In the genomic region with DNA sequence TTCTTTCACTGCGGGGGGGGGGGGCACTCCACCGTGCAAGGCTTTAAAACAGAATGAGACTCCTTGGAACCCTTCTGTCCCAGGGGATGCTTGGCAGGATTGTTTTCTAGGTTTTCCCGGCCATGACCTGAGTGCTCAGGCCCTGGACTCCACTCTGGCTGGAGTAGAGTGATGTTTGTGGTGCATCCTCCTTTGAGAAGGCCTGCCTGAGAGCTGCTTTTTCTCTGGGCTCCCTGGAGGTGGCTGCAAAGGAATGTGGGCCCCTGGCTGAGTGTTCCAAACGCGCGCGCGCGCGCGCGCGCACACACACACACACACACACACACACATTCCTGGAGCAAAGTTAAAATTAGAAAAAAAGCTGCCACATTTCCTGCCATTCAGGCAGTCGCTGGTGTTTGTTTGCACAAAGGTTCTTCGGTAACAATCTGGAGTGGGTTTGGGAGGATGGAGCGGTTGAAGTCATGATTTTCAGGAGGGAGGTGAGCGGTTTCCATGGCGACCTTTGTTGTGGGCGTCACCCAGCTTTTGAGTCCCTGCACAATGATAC, we compare ENCODE assay signal across 8 mouse cellular contexts. TPM values are rescaled to one million over a fixed set of nuclear protein-coding genes. Genes with fewer than 3 reads are reported as not detected.
DNase-seq lines count a peak whose midpoint lies in the region; ATAC-seq lines count a peak whose summit lies in the region.

No protein-coding gene starts in this region.

- peak; percentile 50 for DNase-seq in adrenal gland, postnatal 14 days
- no peak for DNase-seq in adrenal gland, adult 18-20 months (ENCODE audit: low spot score in 2 of 2)
- peak; percentile 82 to 86 for DNase-seq in frontal cortex, adult 2 months (ENCODE audit: extremely low spot score in 1 of 2, low spot score in 1 of 2)
- peak; percentile 76 for DNase-seq in heart, postnatal 4 days
- DNase-seq in layer of hippocampus, adult 8-10 months (ENCODE audit: low spot score in 2 of 2), result peak; percentile 70 to 76
- DNase-seq in lung, postnatal 36 days, result peak; percentile 81
- no peak for DNase-seq in cerebellum, adult 18-20 months

- peak overlapping the region; percentile 24 for H3K4me2 ChIP-seq in stomach, embryonic 14.5 days (replicated peaks; ENCODE audit: low read depth, low read length)

- H3K27me3 ChIP-seq in stomach, embryonic 14.5 days (ENCODE audit: control insufficient read depth, insufficient read depth, low read length), result no peaks in the 10 kb centered on the region

- H3K27ac ChIP-seq in stomach, embryonic 14.5 days (ENCODE audit: low read length), result peak overlapping the region; percentile 73; the same call in 1 of the 2 replicates

- no peaks in the 10 kb centered on the region for H3K9me3 ChIP-seq in stomach, embryonic 14.5 days (ENCODE audit: control insufficient read depth, low read depth, low read length)

- ATAC-seq in stomach, embryonic 14.5 days (ENCODE audit: insufficient number of reproducible peaks, insufficient read depth, low FRiP score, low read depth), result peak; percentile 40; the same call in 1 of the 2 replicates

- 10% methylated on average over 19 of the region's 19 CpGs for WGBS in stomach, embryonic 14.5 days

- H3K4me1 ChIP-seq in stomach, embryonic 14.5 days (ENCODE audit: control insufficient read depth, insufficient read depth, low read length), result peaks cover 39% of the 10 kb centered on the region

- no peak overlapping the region for H3K9ac ChIP-seq in stomach, embryonic 14.5 days (replicated peaks; ENCODE audit: low read depth, low read length)

- H3K36me3 ChIP-seq in stomach, embryonic 14.5 days (ENCODE audit: control insufficient read depth, insufficient read depth, low read length), result no peaks in the 10 kb centered on the region

- no peak overlapping the region for H3K4me3 ChIP-seq in stomach, embryonic 14.5 days (ENCODE audit: low read depth, low read length)

RNA-seq across cellular contexts. Expression of a gene that starts 22.3 kb away (rescaled TPM):
- 15.0 and 19.1 TPM in 2 replicates for total RNA-seq in adrenal gland, postnatal 14 days (2021)
- total RNA-seq in adrenal gland, adult 18-20 months (2021), result 10 to 100 TPM; 19.4 to 21.1 TPM
- polyA plus RNA-seq in frontal cortex, adult 2 months (2012; rRNA removed), result 17.9 and 20.6 TPM in 2 replicates
- total RNA-seq in heart, postnatal 4 days (2021), result 10 to 100 TPM; 43.5 to 45.3 TPM
- 10 to 100 TPM; 21.2 to 23.1 (median 22.6) TPM for total RNA-seq in layer of hippocampus, adult 8-10 months (2022)
- 22.4 and 24.3 TPM in 2 replicates for polyA plus RNA-seq in stomach, embryonic 14.5 days (2014; fragmentation: Nextera tagmentation; extraction: Ambion mirVana)

Comparison
In these comparisons a context has a peak if more than half of its experiments do, and no peak if none do; other contexts are left out.
1. DNase-seq: peak in adrenal gland, postnatal 14 days (single experiment), frontal cortex, adult 2 months (2 of 2), heart, postnatal 4 days (single experiment), layer of hippocampus, adult 8-10 months (2 of 2) and lung, postnatal 36 days (single experiment); none in adrenal gland, adult 18-20 months (0 of 2) and cerebellum, adult 18-20 months (0 of 2).